Mouse (Mus musculus) sigmoid colon, adult 10 weeks (tissue): ENCODE results near the gene Snrnp48. TPM values are rescaled to one million over a fixed set of nuclear protein-coding genes. Genes with fewer than 3 reads are reported as not detected.

ENCODE experiments used
- polyA plus RNA-seq: library from polyadenylated mRNA; stranded (reverse); fragments of 350-450 nt; fragmentation: Illumina TruSeq; extraction: RNeasy Lipid Tissue Mini Kit (QIAGEN cat#74804); gene quantifications from one replicate; pipeline ENCODE4 v1.2.3, GENCODE M21; 2014; ENCODE audit warnings: low read depth, low replicate concordance

Gene Snrnp48
- 111 TPM for polyA plus RNA-seq

GRCm38 (mm10) chr13:38204702-38205482, at the start of gene Snrnp48:
TSS of gene Snrnp48 (plus strand) at chr13:38204938.

Other genes with a start within 250 kb of the Snrnp48 start
- gene Ssr1, start 210.7 kb upstream of the Snrnp48 start, polyA plus RNA-seq, result 207 TPM
- 70.2 TPM for gene Riok1, start 167.9 kb upstream of the Snrnp48 start, polyA plus RNA-seq
- gene Cage1, start 167.9 kb upstream of the Snrnp48 start, polyA plus RNA-seq, result 2.4 TPM
- gene Dsp, start 53.6 kb upstream of the Snrnp48 start, polyA plus RNA-seq, result 157 TPM
- gene Bmp6, start 140.2 kb downstream of the Snrnp48 start, polyA plus RNA-seq, result 3.3 TPM